ENCODE assay signal across 14 mouse cellular contexts in genomic region chr13:37880035-37880434, GRCm38 (mm10).
DNase-seq lines count a peak whose midpoint lies in the region; ATAC-seq and TF ChIP-seq lines count a peak whose summit lies in the region.
"Had no signal": no experiment of that assay in that cellular context is flagged by ENCODE, and none has a peak within 500 bp of the region (broad histone marks: within the 10 kb centered on the region; RNA-seq: fewer than 3 reads in every experiment).

No protein-coding gene starts in this region.

- peak overlapping the region in 1 of 2 experiments; percentile 71; a peak in 1 of 4 replicates for H3K27ac ChIP-seq in heart, embryonic 14.5 days (replicated peaks in 1 of 2; ENCODE audit: control insufficient read depth in 1 of 2, insufficient read depth in 1 of 2, low read depth in 2 of 2, low read length in 2 of 2)
- H3K27ac ChIP-seq in bone marrow macrophage, adult 2 months (ENCODE audit: insufficient read depth, low read depth, low read length) = peak overlapping the region; percentile 93
- H3K27ac ChIP-seq in liver, embryonic 11.5 days (ENCODE audit: low read depth, low read length) = peak overlapping the region; percentile 93
- no peak overlapping the region for H3K27ac ChIP-seq in hindbrain, embryonic 11.5 days (ENCODE audit: low read depth, low read length)
- H3K27ac ChIP-seq in hindbrain, embryonic 16.5 days (ENCODE audit: low read depth, low read length) = no peak overlapping the region
- no peak overlapping the region for H3K27ac ChIP-seq in midbrain, embryonic 13.5 days
- H3K27ac ChIP-seq: hindbrain, embryonic 12.5 days; neural tube, embryonic 15.5 days had no signal

- no peaks in the 10 kb centered on the region for H3K27me3 ChIP-seq in heart, embryonic 14.5 days (ENCODE audit: control insufficient read depth, insufficient read depth, low read length)
- H3K27me3 ChIP-seq in liver, embryonic 11.5 days (replicated peaks; ENCODE audit: control insufficient read depth, insufficient read depth, low read length) = no peaks in the 10 kb centered on the region
- H3K27me3 ChIP-seq in hindbrain, embryonic 11.5 days (ENCODE audit: control insufficient read depth, insufficient read depth, low read length) = no peaks in the 10 kb centered on the region
- H3K27me3 ChIP-seq in hindbrain, embryonic 16.5 days (replicated peaks; ENCODE audit: control insufficient read depth, insufficient read depth, low read length) = no peaks in the 10 kb centered on the region
- H3K27me3 ChIP-seq in midbrain, embryonic 13.5 days = no peaks in the 10 kb centered on the region
- H3K27me3 ChIP-seq: hindbrain, embryonic 12.5 days; neural tube, embryonic 15.5 days had no signal

- 69% methylated on average over 1 of the region's 1 CpGs for WGBS in heart, embryonic 14.5 days
- 24% methylated on average over 1 of the region's 1 CpGs for WGBS in liver, embryonic 11.5 days
- WGBS in hindbrain, embryonic 11.5 days = 47% methylated on average over 1 of the region's 1 CpGs
- WGBS in hindbrain, embryonic 16.5 days = 33% methylated on average over 1 of the region's 1 CpGs
- 58% methylated on average over 1 of the region's 1 CpGs for WGBS in midbrain, embryonic 13.5 days

- 0 out of 2 replicates have a peak overlapping the region, but pooled peaks have one; percentile 29 for H3K4me2 ChIP-seq in heart, embryonic 14.5 days (ENCODE audit: low read length)
- peak overlapping the region; percentile 51 for H3K4me2 ChIP-seq in liver, embryonic 11.5 days
- H3K4me2 ChIP-seq in hindbrain, embryonic 11.5 days (replicated peaks; ENCODE audit: low read depth, low read length) = no peak overlapping the region
- H3K4me2 ChIP-seq in hindbrain, embryonic 16.5 days (ENCODE audit: low read length) = no peak overlapping the region
- no peak overlapping the region for H3K4me2 ChIP-seq in midbrain, embryonic 13.5 days (replicated peaks)
- H3K4me2 ChIP-seq: hindbrain, embryonic 12.5 days; neural tube, embryonic 15.5 days had no signal

- no peaks in the 10 kb centered on the region for H3K9me3 ChIP-seq in heart, embryonic 14.5 days (ENCODE audit: control insufficient read depth, low read length)
- H3K9me3 ChIP-seq in liver, embryonic 11.5 days (ENCODE audit: control insufficient read depth, low read length) = no peaks in the 10 kb centered on the region
- H3K9me3 ChIP-seq in hindbrain, embryonic 11.5 days (ENCODE audit: control insufficient read depth, low read length) = no peaks in the 10 kb centered on the region
- no peaks in the 10 kb centered on the region for H3K9me3 ChIP-seq in hindbrain, embryonic 16.5 days (ENCODE audit: control insufficient read depth, low read length)
- H3K9me3 ChIP-seq in midbrain, embryonic 13.5 days = no peaks in the 10 kb centered on the region
- H3K9me3 ChIP-seq: hindbrain, embryonic 12.5 days; midbrain, embryonic 10.5 days; neural tube, embryonic 15.5 days had no signal

- peaks cover 38 to 65% of the 10 kb centered on the region in 2 experiments for H3K4me1 ChIP-seq in heart, embryonic 14.5 days (ENCODE audit: control insufficient read depth in 2 of 2, insufficient read depth in 2 of 2, low read length in 2 of 2)
- peaks cover 65% of the 10 kb centered on the region for H3K4me1 ChIP-seq in bone marrow macrophage, adult 2 months (ENCODE audit: control insufficient read depth, insufficient read depth, low read length)
- H3K4me1 ChIP-seq in liver, embryonic 11.5 days (replicated peaks; ENCODE audit: control insufficient read depth, insufficient read depth, low read length) = peaks cover 92% of the 10 kb centered on the region
- H3K4me1 ChIP-seq in hindbrain, embryonic 11.5 days (replicated peaks; ENCODE audit: control insufficient read depth, insufficient read depth, low read length) = no peaks in the 10 kb centered on the region
- no peaks in the 10 kb centered on the region for H3K4me1 ChIP-seq in hindbrain, embryonic 16.5 days (ENCODE audit: control insufficient read depth, insufficient read depth, low read depth, low read length)
- H3K4me1 ChIP-seq in midbrain, embryonic 13.5 days (replicated peaks) = 0 out of 2 replicates have a peak, but pooled peaks cover 5% of the 10 kb centered on the region

- ATAC-seq in heart, embryonic 14.5 days (ENCODE audit: insufficient number of reproducible peaks, insufficient read depth, low FRiP score, low read depth) = no peak
- no peak for ATAC-seq in liver, embryonic 11.5 days (replicated peaks; ENCODE audit: low FRiP score)
- no peak for ATAC-seq in hindbrain, embryonic 11.5 days (ENCODE audit: low FRiP score)
- no peak for ATAC-seq in hindbrain, embryonic 16.5 days
- ATAC-seq in midbrain, embryonic 13.5 days = no peak
- ATAC-seq: forebrain, embryonic 14.5 days had no signal

- H3K4me3 ChIP-seq in heart, embryonic 14.5 days (ENCODE audit: control insufficient read depth in 1 of 2, insufficient read depth in 1 of 2, low read depth in 1 of 2, low read length in 2 of 2) = no peak overlapping the region
- peak overlapping the region; percentile 41; the same call in 1 of the 2 replicates for H3K4me3 ChIP-seq in bone marrow macrophage, adult 2 months (ENCODE audit: insufficient read depth, low read length)
- H3K4me3 ChIP-seq in liver, embryonic 11.5 days (ENCODE audit: low read depth, low read length) = no peak overlapping the region
- no peak overlapping the region for H3K4me3 ChIP-seq in hindbrain, embryonic 11.5 days (ENCODE audit: low read depth, low read length)
- H3K4me3 ChIP-seq in hindbrain, embryonic 16.5 days (ENCODE audit: low read length) = no peak overlapping the region
- H3K4me3 ChIP-seq in midbrain, embryonic 13.5 days (replicated peaks) = no peak overlapping the region
- H3K4me3 ChIP-seq: hindbrain, embryonic 12.5 days; midbrain, embryonic 10.5 days; neural tube, embryonic 15.5 days had no signal

- TF ChIP-seq CTCF in bone marrow macrophage, adult 2 months (IDR thresholded peaks at IDR 0.05; ENCODE audit: low read depth, low read length) = no peak

- DNase-seq in heart, adult 8-10 months (ENCODE audit: low spot score) = no peak
- DNase-seq in 416B (ENCODE audit: low read depth) = peak; percentile 89
- no peak for DNase-seq in liver, embryonic 11.5 days (ENCODE audit: low spot score)
- no peak for DNase-seq in hindbrain, embryonic 11.5 days (ENCODE audit: low spot score)
- DNase-seq: layer of hippocampus, adult 9-11 months; spleen, adult 18-20 months had no signal

- 0 out of 2 replicates have a peak overlapping the region, but pooled peaks have one; percentile 34 for H3K9ac ChIP-seq in heart, embryonic 14.5 days (ENCODE audit: low read length)
- H3K9ac ChIP-seq in liver, embryonic 11.5 days (ENCODE audit: low read depth, low read length) = peak overlapping the region; percentile 52
- H3K9ac ChIP-seq in hindbrain, embryonic 11.5 days (ENCODE audit: low read depth, low read length) = no peak overlapping the region
- no peak overlapping the region for H3K9ac ChIP-seq in hindbrain, embryonic 16.5 days (ENCODE audit: low read depth, low read length)
- no peak overlapping the region for H3K9ac ChIP-seq in midbrain, embryonic 13.5 days (replicated peaks)
- H3K9ac ChIP-seq: hindbrain, embryonic 12.5 days; neural tube, embryonic 15.5 days had no signal

- no peak for TF ChIP-seq POLR2A in bone marrow macrophage, adult 2 months (IDR thresholded peaks at IDR 0.05; ENCODE audit: borderline replicate concordance, low read depth, low read length)

- H3K36me3 ChIP-seq in heart, embryonic 14.5 days (ENCODE audit: control insufficient read depth, insufficient read depth, low read length) = no peaks in the 10 kb centered on the region
- H3K36me3 ChIP-seq in liver, embryonic 11.5 days (ENCODE audit: control insufficient read depth, insufficient read depth, low read length) = 0 out of 2 replicates have a peak, but pooled peaks cover 2% of the 10 kb centered on the region
- no peaks in the 10 kb centered on the region for H3K36me3 ChIP-seq in hindbrain, embryonic 11.5 days (ENCODE audit: control insufficient read depth, insufficient read depth, low read length)
- H3K36me3 ChIP-seq in hindbrain, embryonic 16.5 days (ENCODE audit: control insufficient read depth, insufficient read depth, low read length) = no peaks in the 10 kb centered on the region
- H3K36me3 ChIP-seq in midbrain, embryonic 13.5 days = no peaks in the 10 kb centered on the region
- H3K36me3 ChIP-seq: hindbrain, embryonic 12.5 days; midbrain, embryonic 10.5 days; neural tube, embryonic 15.5 days had no signal

Comparison
In these comparisons a context has a peak if more than half of its experiments do, and no peak if none do; other contexts are left out.
1. H3K27ac ChIP-seq: peak in bone marrow macrophage, adult 2 months (single experiment) and liver, embryonic 11.5 days (single experiment); none in hindbrain, embryonic 11.5 days (single experiment), hindbrain, embryonic 16.5 days (single experiment) and midbrain, embryonic 13.5 days (single experiment).
2. H3K4me2 ChIP-seq: peak in heart, embryonic 14.5 days (single experiment) and liver, embryonic 11.5 days (single experiment); none in hindbrain, embryonic 11.5 days (single experiment), hindbrain, embryonic 16.5 days (single experiment) and midbrain, embryonic 13.5 days (single experiment).
3. H3K9ac ChIP-seq: peak in heart, embryonic 14.5 days (single experiment) and liver, embryonic 11.5 days (single experiment); none in hindbrain, embryonic 11.5 days (single experiment), hindbrain, embryonic 16.5 days (single experiment) and midbrain, embryonic 13.5 days (single experiment).